Mouse (Mus musculus) midbrain, embryonic 16.5 days (tissue): ENCODE results near the gene Itgad. TPM values are rescaled to one million over a fixed set of nuclear protein-coding genes. Genes with fewer than 3 reads are reported as not detected.

ENCODE experiments used
- ATAC-seq: fragments of 200-750 bp; cut with Nextera tagmentation; 2 replicates; pipeline ENCODE4 v1.8.0; 2017; ENCODE audit warnings: moderate TSS enrichment
- H3K27ac ChIP-seq: fragments of 300-500 bp; sonication (generic); 2 replicates; pipeline ENCODE4 v1.5.1; 2014; ENCODE audit warnings: mild to moderate bottlenecking, low read length, mixed read lengths
- H3K27me3 ChIP-seq: fragments of 300-500 bp; sonication (generic); 2 replicates; pipeline ENCODE4 v1.6.1; 2014; ENCODE audit warnings: low read depth, low read length, mixed read lengths; ENCODE audit not compliant: control insufficient read depth, insufficient read depth
- H3K36me3 ChIP-seq: fragments of 300-500 bp; sonication (generic); 2 replicates; pipeline ENCODE4 v1.6.1; 2014; ENCODE audit warnings: mild to moderate bottlenecking, low read length, moderate library complexity, mixed read lengths; ENCODE audit not compliant: control insufficient read depth, insufficient read depth
- H3K4me1 ChIP-seq: fragments of 300-500 bp; sonication (generic); 2 replicates; pipeline ENCODE4 v1.6.1; 2014; ENCODE audit warnings: mild to moderate bottlenecking, low read length, mixed read lengths; ENCODE audit not compliant: control insufficient read depth, insufficient read depth
- H3K4me2 ChIP-seq: fragments of 300-500 bp; sonication (generic); 2 replicates; pipeline ENCODE4 v1.6.1; 2014; ENCODE audit warnings: mild to moderate bottlenecking, low read length, mixed read lengths
- H3K4me3 ChIP-seq: fragments of 300-500 bp; sonication (generic); 2 replicates; pipeline ENCODE4 v1.5.1; 2014; ENCODE audit warnings: low read depth, mild to moderate bottlenecking, low read length, moderate library complexity, mixed read lengths
- H3K9ac ChIP-seq: fragments of 300-500 bp; sonication (generic); 2 replicates; pipeline ENCODE4 v1.6.1; 2014; ENCODE audit warnings: low read depth, low read length, mixed read lengths
- H3K9me3 ChIP-seq: fragments of 300-500 bp; sonication (generic); replicated peaks from 2 replicates; pipeline ENCODE4 v1.6.1; 2014; ENCODE audit warnings: mild to moderate bottlenecking, low read length, mixed read lengths; ENCODE audit not compliant: control insufficient read depth, poor library complexity, severe bottlenecking
- WGBS: fragments of 180-500 bp; shearing (Covaris S2); extraction: QIAGEN DNeasy Blood & Tissue Kit; methylation state at CpG from one replicate; pipeline ENCODE4 v1.1.7; 2014; 5-methylcytosine and 5-hydroxymethylcytosine counted together
- polyA plus RNA-seq: library from polyadenylated mRNA; unstranded; fragments of >200 nt; fragmentation: Nextera tagmentation; extraction: Ambion mirVana; gene quantifications from 2 replicates; pipeline ENCODE4 v1.2.1, GENCODE M21; 2015

Gene Itgad
- polyA plus RNA-seq, 1 experiment from 2014 or later, result not detected

DNA sequence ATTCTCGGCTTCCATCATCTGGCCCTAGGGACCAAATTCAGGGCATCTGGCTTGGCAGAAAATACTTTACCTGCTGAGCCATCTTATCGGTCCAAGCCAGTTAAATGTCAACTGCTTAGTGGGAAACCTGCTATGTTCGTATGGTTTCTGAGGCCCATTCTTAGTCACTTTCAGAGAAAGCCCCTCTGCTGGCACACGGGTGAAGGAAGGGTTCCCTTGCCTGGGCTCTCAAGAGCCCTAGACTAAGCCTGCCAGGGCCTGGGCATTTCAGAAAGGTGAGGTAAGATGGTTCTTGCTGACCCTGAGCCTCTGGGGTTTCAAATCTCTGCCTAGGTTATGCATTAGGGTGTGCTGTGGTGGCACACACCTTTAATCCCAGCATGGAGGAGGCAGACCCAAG, 91.4 kb downstream of the Itgad start:
- Histone ChIP-seq H3K36me3 (peaks cover 16% of the 10 kb centered on the region), H3K9ac (no peak overlapping the region), H3K4me3 (no peak overlapping the region), H3K4me2 (no peak overlapping the region), H3K4me1 (peaks cover 14% of the 10 kb centered on the region), H3K27me3 (no peaks in the 10 kb centered on the region), H3K9me3 (no peaks in the 10 kb centered on the region), H3K27ac (no peak overlapping the region)
- WGBS, result 88% methylated on average over 4 of the region's 4 CpGs
- no peak for ATAC-seq

DNA sequence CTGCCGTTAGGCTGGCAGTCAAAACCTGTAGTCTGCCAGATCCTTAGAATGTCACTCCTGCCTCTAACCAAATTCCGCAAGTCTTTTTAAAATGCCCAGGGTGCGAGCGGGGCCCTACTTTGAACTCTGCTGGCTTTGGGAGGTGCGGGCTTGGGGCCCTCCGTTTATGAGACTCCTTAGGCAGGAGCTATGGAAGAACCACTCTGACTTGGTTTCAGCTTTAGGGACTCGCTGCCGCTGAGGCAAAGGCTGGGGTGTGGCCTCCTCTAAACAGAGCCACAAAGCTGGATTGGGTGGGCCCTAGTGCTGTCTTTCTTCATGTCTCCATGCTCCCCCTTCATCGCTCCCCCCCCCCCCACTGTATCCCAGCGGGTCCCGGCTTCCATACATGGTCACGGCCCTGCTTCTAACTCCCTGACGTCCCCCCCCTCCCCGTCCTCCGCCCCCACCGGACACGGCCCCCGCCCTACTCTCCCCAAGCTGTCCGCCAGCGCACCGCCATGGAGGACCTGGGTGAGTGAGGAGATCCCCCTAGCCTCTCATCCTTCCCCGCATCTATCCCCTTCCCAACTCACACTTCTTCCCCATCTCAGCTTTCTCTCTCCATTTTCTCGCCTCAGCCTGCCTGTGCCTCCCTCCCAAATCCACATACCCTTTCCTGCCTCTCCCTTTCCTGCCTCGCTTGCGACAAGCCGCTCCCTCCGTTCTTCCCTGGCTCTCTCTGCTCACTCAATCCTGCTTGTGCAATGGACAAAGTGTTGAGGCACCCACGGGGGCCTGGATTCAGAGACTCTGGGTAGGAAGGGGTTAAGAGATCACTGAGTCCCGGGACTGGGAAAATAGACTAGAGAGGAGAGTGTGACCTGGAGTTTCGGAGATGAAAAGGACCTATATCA, 92.6 kb downstream of the Itgad start, which contains the start of gene Tgfb1i1:
Tgfb1i1 (plus strand) TSS at position 317 of the 896 bp plus-strand sequence.
- Histone ChIP-seq H3K27me3 (0 out of 2 replicates have a peak, but pooled peaks cover 3% of the 10 kb centered on the region), H3K4me2 (peak within 1 kb of the TSS; percentile 64), H3K36me3 (peaks cover 15% of the 10 kb centered on the region), H3K27ac (peak within 1 kb of the TSS; percentile 75), H3K4me1 (peaks cover 14% of the 10 kb centered on the region), H3K9me3 (no peaks in the 10 kb centered on the region), H3K9ac (peak within 1 kb of the TSS; percentile 68), H3K4me3 (peak within 1 kb of the TSS; percentile 44)
- under 1% methylated on average over 26 of the region's 30 CpGs for WGBS
- peak; percentile 61 for ATAC-seq

DNA sequence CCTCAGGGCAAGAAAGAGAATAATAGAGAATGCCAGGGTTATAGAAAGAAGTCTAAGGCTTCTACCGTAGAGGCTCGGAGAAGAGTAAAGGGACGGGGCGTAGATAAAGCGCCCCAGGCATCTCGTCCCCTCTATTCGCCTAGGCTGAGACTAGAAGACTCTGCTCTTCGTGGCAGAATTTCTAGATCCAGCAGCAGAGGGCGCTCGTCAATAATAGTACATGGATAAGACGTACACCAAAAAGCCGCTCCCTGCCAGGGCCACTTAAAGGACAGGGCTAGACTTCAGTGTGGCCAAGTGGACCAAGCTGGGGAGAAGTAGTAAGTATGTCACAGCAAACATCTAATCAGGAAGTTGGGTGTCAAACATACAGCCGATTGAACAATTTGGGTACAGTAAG, 93.3 kb downstream of the Itgad start:
- Histone ChIP-seq H3K9me3 (no peaks in the 10 kb centered on the region), H3K27me3 (0 out of 2 replicates have a peak, but pooled peaks cover 3% of the 10 kb centered on the region), H3K4me2 (peak overlapping the region; percentile 64), H3K4me1 (peaks cover 17% of the 10 kb centered on the region), H3K4me3 (peak overlapping the region; percentile 44), H3K36me3 (peaks cover 13% of the 10 kb centered on the region), H3K9ac (peak overlapping the region; percentile 68; the same call in 1 of the 2 replicates), H3K27ac (peak overlapping the region; percentile 75)
- WGBS, result under 1% methylated on average over 13 of the region's 13 CpGs
- peak; percentile 72 for ATAC-seq

DNA sequence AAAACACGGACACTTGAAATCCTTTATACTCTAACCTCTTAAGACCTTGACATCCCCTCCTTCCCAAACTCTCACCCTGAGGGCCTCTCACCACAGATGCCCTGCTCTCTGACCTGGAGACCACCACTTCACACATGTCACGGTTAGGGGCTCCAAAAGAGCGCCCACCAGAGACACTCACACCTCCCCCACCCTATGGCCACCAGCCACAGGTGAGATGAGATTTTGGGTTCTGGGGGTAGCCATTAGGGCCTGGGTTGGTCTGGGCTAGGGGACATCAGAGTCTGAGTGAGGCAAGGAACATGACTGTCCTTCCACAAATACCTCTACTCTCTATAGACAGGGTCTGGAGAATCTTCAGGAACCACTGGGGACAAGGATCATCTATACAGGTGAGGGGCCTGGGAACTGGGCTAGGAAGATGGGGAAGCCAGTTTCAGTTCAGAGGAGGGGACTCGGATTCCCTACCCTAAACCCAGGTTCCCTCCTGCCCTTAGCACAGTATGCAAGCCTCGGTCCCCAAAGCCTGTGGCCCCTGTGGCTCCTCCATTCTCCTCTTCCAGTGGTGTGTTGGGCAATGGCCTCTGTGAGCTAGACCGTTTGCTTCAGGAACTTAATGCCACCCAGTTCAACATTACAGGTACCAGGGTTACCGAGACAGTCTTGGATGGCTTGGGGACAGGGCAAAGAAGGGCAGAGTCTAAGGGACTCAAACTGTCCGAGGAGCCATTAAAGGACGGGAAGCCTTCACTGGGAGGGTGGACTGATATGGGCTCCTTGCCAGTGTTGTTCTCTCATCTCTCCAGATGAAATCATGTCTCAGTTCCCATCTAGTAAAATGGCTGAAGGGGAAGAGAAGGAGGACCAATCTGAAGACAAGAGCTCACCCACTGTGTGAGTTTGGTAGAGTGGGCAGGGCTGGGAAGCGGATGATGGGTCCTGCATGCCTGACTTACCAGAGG, 94.2 kb downstream of the Itgad start:
- H3K9me3 ChIP-seq, result no peaks in the 10 kb centered on the region
- no peak overlapping the region for H3K27ac ChIP-seq
- 0 out of 2 replicates have a peak, but pooled peaks cover 3% of the 10 kb centered on the region for H3K27me3 ChIP-seq
- H3K9ac ChIP-seq, result no peak overlapping the region
- peak overlapping the region; percentile 64; the same call in 1 of the 2 replicates for H3K4me2 ChIP-seq
- no peak overlapping the region for H3K4me3 ChIP-seq
- 85% methylated on average over 10 of the region's 10 CpGs for WGBS
- peaks cover 10% of the 10 kb centered on the region for H3K36me3 ChIP-seq
- peaks cover 21% of the 10 kb centered on the region for H3K4me1 ChIP-seq
- ATAC-seq, result no peak

DNA sequence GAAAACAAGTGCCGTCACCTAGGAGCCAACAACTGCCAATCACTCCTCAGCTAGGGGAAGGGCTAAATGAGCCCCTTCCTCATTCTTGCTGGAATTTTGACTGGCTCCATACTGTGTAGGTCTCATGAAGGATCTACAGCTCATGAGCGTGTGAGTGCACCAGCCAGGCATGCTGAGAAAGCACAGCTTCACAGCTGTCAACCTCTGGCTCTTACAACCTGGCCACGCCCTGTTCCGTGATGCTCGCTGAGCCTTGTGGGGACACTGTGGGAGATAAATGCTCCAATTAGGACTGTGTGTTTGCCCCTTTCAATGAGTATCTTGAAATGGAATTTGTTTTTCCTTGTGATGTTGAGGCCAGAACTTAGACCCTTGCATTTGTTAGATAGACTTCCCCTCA, 95.8 kb downstream of the Itgad start:
- Histone ChIP-seq H3K36me3 (peaks cover 1% of the 10 kb centered on the region; the same call in 1 of the 2 replicates), H3K4me2 (no peak overlapping the region), H3K27ac (no peak overlapping the region), H3K4me3 (no peak overlapping the region), H3K9ac (no peak overlapping the region), H3K27me3 (0 out of 2 replicates have a peak, but pooled peaks cover 3% of the 10 kb centered on the region), H3K9me3 (no peaks in the 10 kb centered on the region), H3K4me1 (peaks cover 21% of the 10 kb centered on the region)
- WGBS, result 88% methylated on average over 5 of the region's 5 CpGs
- ATAC-seq, result no peak

DNA sequence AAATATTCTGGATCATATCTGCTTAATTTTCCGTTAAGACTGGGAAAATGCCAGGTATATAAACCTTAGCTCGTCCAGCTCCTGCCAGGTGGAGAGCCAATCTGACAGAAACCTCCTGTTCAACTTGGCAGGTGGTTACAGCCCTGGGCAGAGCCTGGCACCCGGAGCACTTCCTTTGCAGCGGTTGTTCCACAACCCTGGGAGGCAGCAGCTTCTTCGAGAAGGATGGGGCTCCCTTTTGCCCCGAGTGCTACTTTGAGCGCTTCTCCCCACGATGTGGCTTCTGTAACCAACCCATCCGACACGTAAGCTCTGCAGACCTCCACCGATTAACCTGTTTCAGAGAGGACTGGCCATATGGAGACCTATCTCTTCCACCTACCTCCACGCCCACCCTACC, 97.8 kb downstream of the Itgad start:
- Histone ChIP-seq H3K27me3 (0 out of 2 replicates have a peak, but pooled peaks cover 3% of the 10 kb centered on the region), H3K4me2 (peak overlapping the region; percentile 65), H3K4me3 (no peak overlapping the region; the same call in 1 of the 2 replicates), H3K36me3 (no peaks in the 10 kb centered on the region), H3K4me1 (peaks cover 12% of the 10 kb centered on the region), H3K9ac (no peak overlapping the region), H3K27ac (no peak overlapping the region), H3K9me3 (no peaks in the 10 kb centered on the region)
- 48% methylated on average over 12 of the region's 12 CpGs for WGBS
- ATAC-seq, result no peak

DNA sequence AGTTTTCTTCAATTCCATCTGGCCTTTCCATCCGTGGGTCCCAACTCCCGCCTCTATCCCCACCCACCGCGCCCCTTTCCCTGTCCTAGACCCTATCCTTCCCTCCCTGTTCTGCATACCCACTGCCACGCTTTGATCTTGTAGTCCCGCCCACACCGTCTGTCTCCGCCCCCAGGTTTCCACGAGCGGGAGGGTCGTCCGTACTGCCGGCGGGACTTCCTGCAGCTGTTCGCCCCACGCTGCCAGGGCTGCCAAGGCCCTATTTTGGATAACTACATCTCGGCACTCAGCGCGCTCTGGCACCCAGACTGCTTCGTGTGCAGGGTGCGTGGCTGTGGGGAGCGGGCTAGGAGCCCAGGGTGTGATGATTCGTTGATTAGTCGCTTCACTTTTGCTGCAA, 98.4 kb downstream of the Itgad start:
- Histone ChIP-seq H3K4me2 (peak overlapping the region; percentile 65), H3K27ac (0 out of 2 replicates have a peak overlapping the region, but pooled peaks have one; percentile 11), H3K9ac (peak overlapping the region; percentile 47), H3K36me3 (no peaks in the 10 kb centered on the region), H3K4me3 (peak overlapping the region; percentile 41), H3K9me3 (no peaks in the 10 kb centered on the region), H3K27me3 (0 out of 2 replicates have a peak, but pooled peaks cover 3% of the 10 kb centered on the region), H3K4me1 (peaks cover 7% of the 10 kb centered on the region)
- ATAC-seq, result no peak; the same call in 1 of the 2 replicates
- WGBS, result 8% methylated on average over 24 of the region's 24 CpGs

DNA sequence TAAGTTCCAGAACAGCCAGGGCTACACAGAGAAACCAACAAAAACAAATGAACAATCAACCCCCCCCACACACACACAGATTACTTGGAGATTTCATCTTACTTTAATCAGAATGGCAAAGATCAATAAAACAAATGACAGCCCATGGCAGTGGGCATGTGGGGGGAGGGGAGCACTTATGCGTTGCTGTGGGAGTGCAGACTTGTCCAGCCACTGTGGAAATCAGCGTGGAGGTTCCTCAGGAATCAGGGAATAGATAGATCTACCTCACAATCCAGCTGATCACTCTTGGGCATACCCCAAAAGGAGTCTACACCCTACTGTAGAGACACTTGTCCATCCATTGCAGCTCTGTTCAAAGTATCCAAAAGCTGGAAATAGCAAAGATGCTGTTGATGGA, 100.8 kb downstream of the Itgad start:
- H3K4me1 ChIP-seq, result peaks cover 7% of the 10 kb centered on the region
- H3K27ac ChIP-seq, result no peak overlapping the region
- H3K4me3 ChIP-seq, result no peak overlapping the region
- H3K4me2 ChIP-seq, result no peak overlapping the region
- ATAC-seq, result no peak
- H3K36me3 ChIP-seq, result no peaks in the 10 kb centered on the region
- 0 out of 2 replicates have a peak, but pooled peaks cover 3% of the 10 kb centered on the region for H3K27me3 ChIP-seq
- WGBS, result 57% methylated on average over 2 of the region's 2 CpGs
- H3K9me3 ChIP-seq, result no peaks in the 10 kb centered on the region
- no peak overlapping the region for H3K9ac ChIP-seq
